Mouse (Mus musculus) layer of hippocampus, adult 2 months (tissue): ENCODE results near the gene Tmem100. TPM values are rescaled to one million over a fixed set of nuclear protein-coding genes. Genes with fewer than 3 reads are reported as not detected.
A peak's percentile ranks its signal among the peaks of the same experiment; 100 is the strongest.

Source experiments
- DNase-seq, 2 experiments: peaks; one replicate each; pipeline ENCODE4 v3.0.0; 2022; ENCODE audit warnings: low spot score in 2 of 2
- H3K27ac ChIP-seq: fragments of 200-600 bp; 2 replicates; pipeline ENCODE4 v1.8.1; 2022
- H3K4me3 ChIP-seq: fragments of 200-600 bp; 2 replicates; pipeline ENCODE4 v1.8.1; 2022; ENCODE audit warnings: mild to moderate bottlenecking
- CTCF ChIP-seq: fragments of 200-600 bp; conservative IDR thresholded peaks from 2 replicates; pipeline ENCODE4 v1.8.1; 2022; ENCODE audit warnings: antibody characterized with exemption, mild to moderate bottlenecking, moderate library complexity
- total RNA-seq, 2 experiments: library from RNA; stranded (reverse); gene quantifications; 2 replicates each; pipeline ENCODE4 v1.2.3; 2021

Tmem100 gene
- total RNA-seq, 2 experiments from 2014 or later, result 13.7 to 16.7 TPM

DNA sequence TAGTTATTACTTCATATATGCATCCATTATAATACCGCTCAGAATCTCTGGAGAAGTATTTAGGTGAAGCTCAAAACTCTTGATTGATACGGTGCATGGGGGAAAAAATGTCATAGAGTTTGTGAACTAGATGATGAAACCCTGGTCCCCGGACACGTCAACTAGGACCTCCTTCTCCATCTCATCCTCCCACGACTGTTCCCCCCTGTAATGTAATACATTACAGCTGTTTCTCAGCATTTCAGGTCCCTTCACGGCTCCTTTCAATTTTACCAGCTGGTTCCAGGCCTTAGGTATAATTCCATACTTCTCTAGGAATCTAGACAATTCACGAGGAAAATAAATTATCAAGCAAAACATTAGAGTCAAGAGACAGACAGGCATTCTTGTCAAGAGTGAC is 22.6 kb downstream of the Tmem100 start:
- no peak overlapping the region for H3K4me3 ChIP-seq
- TF ChIP-seq CTCF, result no peak
- H3K27ac ChIP-seq, result no peak overlapping the region
- DNase-seq, result no peak

- no peak for DNase-seq
- no peak for TF ChIP-seq CTCF
- no peak overlapping the region for H3K27ac ChIP-seq
- H3K4me3 ChIP-seq, result no peak overlapping the region
Observed at GRCm38 (mm10) chr11:90053820-90054219, 23.7 kb downstream of the Tmem100 start.

- no peak for DNase-seq
- H3K27ac ChIP-seq, result no peak overlapping the region
- H3K4me3 ChIP-seq, result no peak overlapping the region
- no peak for TF ChIP-seq CTCF
Observed at GRCm38 (mm10) chr11:90054401-90054800, 24.3 kb downstream of the Tmem100 start.

DNA sequence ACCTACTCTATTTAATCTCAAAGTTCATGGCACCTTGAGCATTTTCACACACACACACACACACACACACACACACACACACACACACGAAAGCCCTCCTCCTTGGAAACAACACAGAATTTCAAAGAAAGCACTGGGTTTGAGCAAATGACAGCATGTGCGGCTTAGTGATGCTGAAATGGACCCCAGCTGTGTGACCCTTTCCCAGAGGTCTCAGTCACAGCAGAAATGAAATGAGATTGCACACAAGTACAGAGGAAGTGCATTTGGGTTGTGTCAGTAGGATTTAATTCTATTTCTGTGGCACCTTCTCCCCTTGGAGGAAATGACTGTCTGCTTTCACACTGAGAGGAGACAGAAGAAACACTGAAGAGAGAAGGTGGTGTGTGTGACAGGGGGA is 26.9 kb downstream of the Tmem100 start:
- no peak for TF ChIP-seq CTCF
- DNase-seq, result no peak
- Histone ChIP-seq H3K27ac (peak overlapping the region; percentile 23; the same call in 1 of the 2 replicates), H3K4me3 (no peak overlapping the region)

GRCm38 (mm10) chr11:90059241-90059640 is 29.1 kb downstream of the Tmem100 start:
- TF ChIP-seq CTCF, result peak; percentile 37
- no peak overlapping the region for H3K27ac ChIP-seq
- DNase-seq, result no peak
- no peak overlapping the region for H3K4me3 ChIP-seq

DNA sequence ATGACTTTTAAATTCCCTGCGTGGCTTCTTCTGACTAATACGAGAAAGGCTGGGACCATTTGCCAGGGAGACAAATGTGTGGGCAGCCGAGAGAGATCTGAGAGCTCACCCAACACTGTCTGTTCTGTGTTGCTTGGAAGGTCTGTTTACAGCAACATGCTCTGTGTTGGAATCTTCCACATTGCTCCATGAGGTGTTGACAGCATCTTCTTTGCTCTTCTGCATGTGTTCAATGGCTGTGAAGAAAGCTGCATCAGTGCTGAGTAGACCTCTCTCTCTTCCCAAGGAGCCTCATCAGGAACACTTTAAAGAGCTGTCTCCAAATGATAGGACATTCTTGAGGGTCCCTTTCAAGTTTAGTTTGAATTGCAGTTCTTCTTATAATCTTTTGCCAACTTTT is 32.5 kb downstream of the Tmem100 start:
- no peak overlapping the region for H3K27ac ChIP-seq
- H3K4me3 ChIP-seq, result no peak overlapping the region
- TF ChIP-seq CTCF, result no peak
- peak in 1 of 2 experiments; percentile 16 for DNase-seq

DNA sequence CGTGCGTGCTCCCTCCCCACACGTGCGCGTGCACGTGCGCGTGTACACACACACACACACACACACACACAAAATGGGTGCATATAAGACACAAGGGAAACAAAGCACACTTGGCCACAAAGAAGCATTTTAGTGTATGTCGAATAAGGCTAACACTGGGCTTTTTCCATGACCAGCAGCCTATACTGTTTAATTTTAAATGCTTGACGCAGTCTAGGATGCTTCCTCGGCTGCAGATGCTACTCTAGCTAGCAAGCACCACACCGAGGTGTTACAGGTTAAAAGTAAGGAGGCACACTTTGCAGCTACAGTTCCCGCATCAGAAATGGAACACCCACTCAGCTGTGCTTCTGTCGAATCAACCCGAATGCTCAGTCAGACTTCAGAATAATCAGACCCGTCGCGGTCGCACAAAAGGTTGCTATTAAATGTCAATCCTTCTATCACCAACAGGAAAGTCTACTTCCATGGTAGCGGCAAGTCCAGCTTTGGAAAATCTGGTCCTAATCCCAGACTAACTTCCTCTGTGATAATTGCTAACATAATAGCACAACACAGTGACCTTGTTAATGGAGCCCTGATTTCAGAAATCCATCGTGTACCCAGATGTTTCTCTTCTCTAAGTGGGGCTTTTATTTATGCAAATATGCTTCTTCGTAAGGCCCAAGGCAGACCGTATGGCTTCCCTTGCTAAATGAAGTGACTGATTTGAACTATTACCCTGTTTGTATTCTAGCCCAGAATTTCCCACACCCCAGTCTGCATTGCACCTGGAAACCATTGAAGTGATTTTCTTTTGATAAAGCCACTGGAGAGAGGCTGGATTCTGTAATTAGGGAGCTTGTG is 36.5 kb downstream of the Tmem100 start:
- Histone ChIP-seq H3K27ac (no peak overlapping the region), H3K4me3 (no peak overlapping the region)
- TF ChIP-seq CTCF, result no peak
- no peak for DNase-seq

DNA sequence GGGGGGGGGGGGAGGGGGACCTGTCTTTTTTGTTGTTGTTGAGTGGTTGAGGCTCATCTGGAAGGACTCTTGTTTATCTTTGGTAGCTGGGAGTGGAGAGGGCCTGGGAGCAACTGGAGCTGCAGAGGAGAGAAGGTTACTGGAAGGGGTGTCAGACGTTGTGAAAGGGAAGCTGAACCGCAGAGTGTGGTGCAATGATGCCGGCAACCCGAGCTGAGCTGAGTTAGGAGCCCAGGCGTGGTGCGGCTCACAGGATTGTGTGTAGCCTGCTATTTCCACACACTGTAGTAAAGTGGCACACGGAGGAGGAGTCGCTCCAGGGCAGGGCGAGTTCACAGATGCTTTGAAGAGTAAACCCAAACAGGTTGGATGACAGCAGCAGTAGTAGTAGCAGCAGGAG is 41.6 kb downstream of the Tmem100 start:
- no peak for TF ChIP-seq CTCF
- no peak for DNase-seq
- Histone ChIP-seq H3K27ac (no peak overlapping the region), H3K4me3 (no peak overlapping the region)

- H3K27ac ChIP-seq, result no peak overlapping the region
- no peak for DNase-seq
- H3K4me3 ChIP-seq, result no peak overlapping the region
- no peak for TF ChIP-seq CTCF
Observed at GRCm38 (mm10) chr11:90073201-90073600, 43.1 kb downstream of the Tmem100 start.

DNA sequence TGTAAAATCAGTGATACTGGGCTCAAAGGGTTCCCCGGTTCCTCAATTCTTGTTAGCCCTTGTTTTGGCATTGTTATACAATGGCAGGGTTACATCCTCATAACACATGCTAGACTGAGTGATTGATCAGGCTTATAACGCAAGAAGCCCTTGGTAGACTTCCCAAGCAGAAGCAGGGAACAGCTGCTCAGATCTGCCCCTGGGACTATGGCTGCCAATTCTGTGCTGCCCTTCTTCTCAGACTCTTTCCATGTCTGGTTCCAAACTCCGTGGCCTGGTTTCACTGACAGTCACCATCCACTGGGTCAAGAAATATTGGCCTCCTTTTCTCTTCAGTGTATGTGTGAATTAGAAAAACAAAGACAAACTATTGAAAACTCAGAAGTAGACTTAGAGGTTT is 46.5 kb downstream of the Tmem100 start:
- Histone ChIP-seq H3K27ac (no peak overlapping the region), H3K4me3 (no peak overlapping the region)
- DNase-seq, result no peak
- no peak for TF ChIP-seq CTCF

- no peak overlapping the region for H3K27ac ChIP-seq
- peak in 1 of 2 experiments; percentile 7 for DNase-seq
- H3K4me3 ChIP-seq, result no peak overlapping the region
- no peak for TF ChIP-seq CTCF
Observed at GRCm38 (mm10) chr11:90080678-90081267, 50.6 kb downstream of the Tmem100 start.

GRCm38 (mm10) chr11:90081820-90082596 is 51.9 kb downstream of the Tmem100 start:
- Histone ChIP-seq H3K4me3 (no peak overlapping the region), H3K27ac (no peak overlapping the region)
- no peak for TF ChIP-seq CTCF
- no peak for DNase-seq

GRCm38 (mm10) chr11:90083042-90083441 is 52.9 kb downstream of the Tmem100 start:
- Histone ChIP-seq H3K4me3 (no peak overlapping the region), H3K27ac (no peak overlapping the region)
- TF ChIP-seq CTCF, result no peak
- peak; percentile 38 to 60 for DNase-seq

- no peak for DNase-seq
- Histone ChIP-seq H3K4me3 (no peak overlapping the region), H3K27ac (no peak overlapping the region)
- TF ChIP-seq CTCF, result no peak
Observed at GRCm38 (mm10) chr11:90084166-90084565, 54.0 kb downstream of the Tmem100 start.

Other genes starting within 250 kb of the Tmem100 start
- gene Pctp, start 27.5 kb upstream of the Tmem100 start, total RNA-seq, result 1 to 10 TPM in 1 of 2 experiments, under 1 TPM in 1; 0.88 to 1.2 TPM
- gene Gm45716, start 157.3 kb downstream of the Tmem100 start, total RNA-seq, result 1 to 10 TPM; 6.9 to 8.1 TPM
- 100 to 1,000 TPM; 364 to 381 TPM for gene Mmd, start 219.1 kb downstream of the Tmem100 start, total RNA-seq